Mouse (Mus musculus) lung, postnatal 14 days (tissue): ENCODE measurements around the gene Guca2a.
"Not testable (repeated sequence)": the region's sequence is repeated elsewhere in the genome, so short reads cannot be mapped to it uniquely, and the experiment has no call there.

Experiments used
- DNase-seq: peaks from one replicate; pipeline ENCODE4 v3.0.0; 2021

Gene Guca2a

GRCm38 (mm10) chr4:119637176-119637845 lies at the start of gene Guca2a:
Gene Guca2a, plus strand, starts transcription at chr4:119637704.
- DNase-seq: no peak

- no peak for DNase-seq
These were observed 49.5 kb upstream of the Guca2a start for GRCm38 (mm10) chr4:119588037-119588436.

- no peak for DNase-seq
These were observed 48.1 kb upstream of the Guca2a start for GRCm38 (mm10) chr4:119589423-119589822.

GRCm38 (mm10) chr4:119590027-119590426 lies 47.5 kb upstream of the Guca2a start:
- no peak for DNase-seq

GRCm38 (mm10) chr4:119592479-119592878 lies 45.0 kb upstream of the Guca2a start:
- DNase-seq: no peak

GRCm38 (mm10) chr4:119594331-119594730 lies 43.2 kb upstream of the Guca2a start:
- DNase-seq: no peak

DNA sequence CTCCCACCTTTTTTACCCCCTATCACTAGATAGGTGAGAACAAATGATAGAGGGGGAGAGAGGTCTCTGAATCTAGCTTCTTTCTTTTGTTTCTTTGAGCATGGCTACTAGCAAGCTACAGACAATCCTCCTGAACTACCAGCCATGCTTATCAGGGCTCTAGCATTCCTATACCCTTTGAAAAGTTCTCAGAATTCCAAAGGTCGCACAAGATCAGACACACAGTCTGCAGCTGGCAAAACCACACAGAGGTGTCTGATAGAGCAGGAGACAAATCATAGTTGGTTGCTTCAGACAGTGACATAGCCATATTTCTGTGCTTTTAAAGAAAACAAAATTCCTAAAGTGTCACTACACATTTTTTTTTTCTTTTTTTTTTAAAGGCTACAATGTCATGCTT lies 37.9 kb upstream of the Guca2a start:
- DNase-seq: no peak

- no peak for DNase-seq
These were observed 28.0 kb upstream of the Guca2a start for GRCm38 (mm10) chr4:119609488-119609887.

DNA sequence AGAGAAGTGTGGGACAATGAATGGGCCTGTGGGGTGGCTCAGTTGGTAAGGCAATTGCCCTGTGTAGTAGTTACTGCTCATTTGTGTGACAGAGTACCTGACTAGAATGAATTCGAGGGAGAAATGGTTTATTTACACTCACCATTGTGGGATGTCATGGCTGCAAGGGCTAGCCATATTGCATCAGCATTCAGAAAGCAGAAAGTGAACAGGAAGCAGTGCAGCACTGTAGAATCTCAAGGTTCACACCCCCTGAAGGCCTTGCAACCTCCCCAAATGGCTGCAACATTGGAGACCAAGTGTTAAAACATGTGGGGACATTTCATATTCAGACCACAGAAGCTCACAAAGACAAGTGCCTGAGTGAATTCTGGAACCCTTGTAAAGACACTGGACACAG lies 23.4 kb upstream of the Guca2a start:
- no peak for DNase-seq

DNA sequence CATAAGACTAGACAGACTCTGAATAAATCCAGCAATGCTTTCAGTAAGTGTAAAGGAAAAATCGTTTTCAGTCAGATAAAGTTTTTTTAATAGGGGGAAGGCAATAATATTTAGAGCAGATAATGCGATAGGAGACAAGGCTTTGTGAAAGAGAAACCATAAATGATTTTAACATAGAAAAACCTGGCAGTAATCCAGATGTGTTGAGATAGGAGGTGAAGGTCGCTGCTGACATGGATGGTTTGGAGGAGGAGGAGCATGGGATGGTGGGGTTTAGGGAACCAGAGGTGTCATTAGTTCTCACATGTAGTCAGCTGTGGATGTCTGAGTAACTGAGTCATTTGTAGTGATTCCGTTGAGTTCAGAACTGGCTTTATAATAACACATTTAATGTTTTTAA lies 22.8 kb upstream of the Guca2a start:
- no peak for DNase-seq

GRCm38 (mm10) chr4:119626081-119626645 lies 11.3 kb upstream of the Guca2a start:
- no peak for DNase-seq

DNA sequence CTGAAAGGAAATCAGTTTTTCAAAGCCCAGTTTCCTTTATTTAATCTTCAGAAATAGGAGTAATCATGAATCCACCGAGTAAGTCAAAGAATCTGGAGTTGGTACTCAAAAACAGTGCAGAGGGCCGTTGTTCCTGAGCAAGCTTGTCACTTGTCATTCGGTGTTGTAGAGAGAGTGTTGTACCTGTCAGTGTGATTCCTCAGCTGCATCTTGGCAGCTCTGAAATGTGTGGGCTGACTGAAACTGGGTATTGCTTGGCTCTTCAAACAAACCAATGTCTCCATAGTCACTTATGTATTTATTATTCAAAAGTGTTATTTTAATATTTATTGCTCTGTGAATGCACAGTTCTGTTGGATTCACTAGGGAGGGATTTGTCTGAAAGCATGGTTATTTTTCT lies 10.6 kb upstream of the Guca2a start:
- DNase-seq: no peak

- DNase-seq: no peak
These were observed 10.2 kb upstream of the Guca2a start for GRCm38 (mm10) chr4:119627317-119627716.

DNA sequence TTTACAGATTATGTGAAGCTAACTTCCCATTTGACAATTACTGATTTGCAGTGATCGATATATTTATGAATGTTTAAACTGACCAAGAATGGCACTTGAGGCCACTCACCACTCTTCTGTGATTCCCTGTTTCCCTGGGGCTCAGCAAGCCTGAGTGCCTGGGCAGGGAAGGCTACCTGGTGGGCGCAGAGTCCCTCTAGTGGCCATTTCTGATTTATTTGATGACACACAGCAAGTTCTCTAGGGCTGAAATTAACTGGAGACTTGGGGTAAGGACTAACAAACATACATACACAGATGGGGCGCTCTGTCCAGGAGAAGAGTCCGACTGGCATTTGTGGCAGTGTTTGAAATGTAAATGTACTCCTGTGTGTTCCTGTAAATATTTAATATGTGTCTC lies 9.1 kb upstream of the Guca2a start:
- DNase-seq: not testable (repeated sequence)

DNA sequence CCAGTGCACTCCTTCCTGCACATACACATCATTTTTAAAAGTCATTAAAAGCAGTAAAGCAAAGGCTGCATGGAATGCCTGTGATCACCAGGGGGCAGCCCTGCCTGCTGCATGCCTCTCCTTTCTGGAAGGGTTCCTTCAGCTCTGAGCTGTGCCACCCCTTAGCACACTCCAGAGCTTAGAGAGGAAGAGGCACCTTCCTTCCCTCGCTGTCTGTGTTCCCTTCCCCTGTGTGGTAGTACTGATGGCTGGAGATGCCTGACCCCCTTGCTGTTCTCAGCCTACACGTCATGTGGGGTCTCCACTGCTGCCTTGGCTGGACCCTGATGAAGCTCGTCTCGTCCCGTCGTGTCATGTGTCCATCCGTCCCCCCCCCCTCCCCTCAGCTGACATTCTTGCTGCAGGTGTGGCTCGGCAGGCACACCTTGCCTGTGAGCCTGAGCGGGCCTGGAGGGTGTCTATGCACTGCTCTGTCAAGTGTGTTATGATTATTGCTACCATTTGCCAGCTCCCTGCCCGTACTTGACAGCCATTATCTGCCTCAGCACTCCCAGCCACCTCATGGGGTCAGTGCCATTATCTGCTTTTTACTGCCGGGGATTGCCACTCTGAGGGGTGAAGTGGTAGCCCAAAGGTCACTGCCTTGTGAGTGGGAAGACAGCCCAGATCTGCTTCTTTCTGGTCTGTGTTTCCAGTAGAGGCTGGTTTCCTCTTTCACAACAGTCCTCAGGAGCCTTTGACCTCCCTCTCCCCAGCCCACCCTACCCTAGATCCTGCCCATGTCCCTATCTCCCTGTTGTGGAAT lies 6.2 kb upstream of the Guca2a start:
- peak; percentile 62 for DNase-seq

DNA sequence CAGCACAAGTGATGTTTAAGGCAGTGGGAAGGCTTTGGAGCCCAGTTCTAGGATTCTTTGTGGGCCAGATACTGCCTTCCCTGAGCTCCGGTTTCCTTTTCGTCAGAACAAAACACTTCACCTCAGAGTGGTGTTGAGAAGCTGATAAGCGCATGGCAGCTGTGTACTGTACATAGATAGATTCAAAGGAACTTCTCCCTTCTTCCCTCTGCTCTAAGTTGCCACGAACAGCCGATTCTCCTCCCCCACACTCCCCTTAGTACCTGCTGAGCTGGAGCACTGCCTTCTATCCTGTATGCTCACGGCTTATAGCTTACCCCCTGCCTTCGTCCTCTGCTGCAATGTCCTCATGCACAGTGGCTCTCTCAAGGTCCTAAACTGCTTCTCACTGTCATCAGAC lies 4.8 kb upstream of the Guca2a start:
- DNase-seq: no peak

DNA sequence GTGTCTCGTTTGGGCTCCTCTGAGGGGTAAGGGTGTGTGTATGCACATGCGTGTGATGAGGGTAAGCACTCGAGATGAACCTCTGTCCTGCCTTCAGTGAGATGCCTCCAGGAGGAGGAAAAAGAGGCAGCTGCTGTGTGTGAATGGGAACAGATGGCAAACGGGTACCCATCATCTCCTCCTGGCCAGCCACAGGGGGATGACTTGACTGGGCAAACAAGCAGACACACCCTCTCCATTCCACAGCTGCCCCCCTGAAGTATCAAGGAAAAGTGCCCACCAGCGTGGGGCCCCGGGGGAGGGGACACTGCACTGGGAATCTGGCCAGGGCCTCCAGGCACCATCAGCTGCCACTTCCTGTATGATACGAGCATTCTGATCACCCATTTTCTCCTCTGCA lies 4.2 kb upstream of the Guca2a start:
- no peak for DNase-seq

- DNase-seq: no peak
These were observed 3.6 kb upstream of the Guca2a start for GRCm38 (mm10) chr4:119633948-119634347.

GRCm38 (mm10) chr4:119634908-119635660 lies 2.4 kb upstream of the Guca2a start:
- no peak for DNase-seq

DNA sequence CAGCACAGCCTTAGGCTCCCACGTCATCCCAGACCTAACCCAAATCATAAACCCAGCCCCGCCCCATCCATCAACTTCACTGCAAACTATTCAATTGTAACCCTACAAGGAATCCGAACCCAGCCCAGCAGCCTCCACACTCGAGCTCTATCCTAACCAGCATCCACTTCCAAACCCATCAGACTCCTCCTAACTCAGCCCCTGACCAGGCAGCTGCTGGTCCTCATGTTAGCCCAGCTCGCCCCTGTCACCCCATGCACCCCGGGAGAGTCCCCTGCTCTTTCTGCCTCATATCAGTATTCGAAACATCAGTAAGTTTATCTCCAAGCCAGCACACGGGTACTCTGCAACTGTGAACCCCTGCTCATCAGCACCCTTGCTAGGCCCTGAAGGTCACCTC lies 1.8 kb upstream of the Guca2a start:
- no peak for DNase-seq

- no peak for DNase-seq
These were observed 773 bp upstream of the Guca2a start for GRCm38 (mm10) chr4:119636731-119637130.

GRCm38 (mm10) chr4:119637946-119638345 lies 442 bp downstream of the Guca2a start:
- DNase-seq: no peak

DNA sequence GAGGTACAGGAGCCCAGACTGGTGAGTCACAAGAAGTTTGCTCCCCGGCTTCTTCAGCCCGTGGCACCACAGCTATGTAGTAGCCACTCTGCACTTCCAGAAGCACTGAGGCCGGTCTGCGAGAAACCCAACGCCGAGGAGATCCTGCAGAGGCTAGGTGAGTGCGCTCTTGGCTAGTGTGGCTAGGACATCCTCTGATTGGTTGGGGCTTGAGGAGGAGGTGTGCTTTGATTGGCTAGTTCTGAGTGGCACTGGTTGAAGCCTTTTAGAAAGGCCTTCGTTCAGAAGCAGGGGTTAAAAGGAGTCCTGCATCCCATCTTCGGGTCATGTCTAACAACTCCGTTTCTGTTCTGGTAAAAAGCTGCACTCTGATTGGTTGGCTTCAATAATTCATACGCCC lies 1.2 kb downstream of the Guca2a start:
- no peak for DNase-seq
